Mouse (Mus musculus) CH12.LX (cell line): ENCODE results near the gene Fxr1. TPM values are rescaled to one million over a fixed set of nuclear protein-coding genes. Genes with fewer than 3 reads are reported as not detected.

Experiments
- DNase-seq: peaks from one replicate; pipeline ENCODE4 v3.0.0-alpha.2; 2013; ENCODE audit errors: extremely low read depth
- H3K27ac ChIP-seq: 2 replicates; pipeline ENCODE4 v1.5.1; 2012; ENCODE audit warnings: low read depth, mild to moderate bottlenecking, control low read depth, moderate library complexity; ENCODE audit not compliant: insufficient read depth
- H3K27me3 ChIP-seq: replicated peaks from 2 replicates; pipeline ENCODE3; 2012; ENCODE audit warnings: inconsistent platforms
- H3K36me3 ChIP-seq, 2 experiments: replicated peaks in 1 of 2; 2 replicates each; pipeline versions ENCODE3 to v1.6.1; 2012; ENCODE audit warnings: inconsistent platforms in 1 of 2, low read length in 1 of 2, mild to moderate bottlenecking in 1 of 2, mixed read lengths in 1 of 2, moderate library complexity in 1 of 2; ENCODE audit not compliant: control insufficient read depth in 1 of 2, insufficient read depth in 1 of 2
- H3K4me1 ChIP-seq, 2 experiments: 2 replicates each; pipeline ENCODE4 v1.6.1; 2012; ENCODE audit warnings: inconsistent platforms in 1 of 2, moderate library complexity in 1 of 2; ENCODE audit not compliant: insufficient read depth in 2 of 2, control insufficient read depth in 1 of 2
- H3K4me2 ChIP-seq: 2 replicates; pipeline ENCODE4 v1.6.1; 2012; ENCODE audit warnings: low read depth, mild to moderate bottlenecking, control low read depth; ENCODE audit not compliant: poor library complexity, insufficient read depth, severe bottlenecking
- H3K4me3 ChIP-seq, 3 experiments: fragments of 150-350 bp in 1 of 3; sonication (generic) in 1 of 3; replicated peaks in 1 of 3; 2 replicates each; pipeline versions ENCODE3 to v1.5.1; 2011 to 2012; ENCODE audit warnings: low read depth in 2 of 3, low read length in 2 of 3, mild to moderate bottlenecking in 2 of 3, moderate library complexity in 2 of 3, control low read depth in 1 of 3, improper control_type of control experiment in 1 of 3, inconsistent platforms in 1 of 3, mixed read lengths in 1 of 3; ENCODE audit not compliant: poor library complexity in 1 of 3
- H3K79me2 ChIP-seq: replicated peaks from 2 replicates; pipeline ENCODE4 v1.6.1; 2012; ENCODE audit warnings: mild to moderate bottlenecking, moderate library complexity; ENCODE audit not compliant: control insufficient read depth, poor library complexity, insufficient read depth, severe bottlenecking; ENCODE audit errors: extremely low read depth
- H3K9ac ChIP-seq: 2 replicates; pipeline ENCODE4 v1.6.1; 2012; ENCODE audit warnings: low read depth, mild to moderate bottlenecking, control low read depth, moderate library complexity; ENCODE audit not compliant: insufficient read depth
- H3K9me3 ChIP-seq: replicated peaks from 2 replicates; pipeline ENCODE3; 2012; ENCODE audit warnings: low read length, inconsistent platforms, mixed read lengths
- CHD1 ChIP-seq: IDR thresholded peaks from 2 replicates; pipeline ENCODE4 v1.6.1; 2012; ENCODE audit warnings: low read depth, low read length, improper control_type of control experiment, inconsistent platforms
- CHD2 ChIP-seq: IDR thresholded peaks from 2 replicates; pipeline ENCODE4 v1.6.1; 2011; ENCODE audit warnings: low read length, improper control_type of control experiment
- E2F4 ChIP-seq: IDR thresholded peaks from 2 replicates; pipeline ENCODE4 v1.6.1; 2011; ENCODE audit warnings: low read depth, low read length, improper control_type of control experiment; ENCODE audit not compliant: insufficient replicate concordance
- ELF1 ChIP-seq: IDR thresholded peaks from 2 replicates; pipeline ENCODE4 v1.6.1; 2014; ENCODE audit warnings: low read depth, mild to moderate bottlenecking, inconsistent platforms, low read length, improper control_type of control experiment
- ETS1 ChIP-seq: conservative IDR thresholded peaks from 2 replicates; pipeline ENCODE4 v1.6.1; 2012; ENCODE audit warnings: low read depth, mild to moderate bottlenecking, inconsistent platforms, low read length, improper control_type of control experiment, moderate library complexity
- GABPA ChIP-seq: IDR thresholded peaks from 2 replicates; pipeline ENCODE4 v1.6.1; 2012; ENCODE audit warnings: low read depth, low read length, improper control_type of control experiment, inconsistent platforms; ENCODE audit not compliant: insufficient replicate concordance
- HCFC1 ChIP-seq: IDR thresholded peaks from 2 replicates; pipeline ENCODE4 v1.6.1; 2012; ENCODE audit warnings: low read depth, mild to moderate bottlenecking, inconsistent platforms, low read length, improper control_type of control experiment
- IRF4 ChIP-seq: IDR thresholded peaks from 2 replicates; pipeline ENCODE4 v1.6.1; 2014; ENCODE audit warnings: low read depth, mild to moderate bottlenecking, inconsistent platforms, low read length, improper control_type of control experiment
- JUN ChIP-seq: IDR thresholded peaks from 2 replicates; pipeline ENCODE4 v1.6.1; 2011; ENCODE audit warnings: low read depth, mild to moderate bottlenecking, low read length, improper control_type of control experiment, moderate library complexity; ENCODE audit not compliant: insufficient read depth
- KAT2A ChIP-seq: IDR thresholded peaks from 2 replicates; pipeline ENCODE4 v1.6.1; 2012; ENCODE audit warnings: low read length, improper control_type of control experiment, inconsistent platforms; ENCODE audit not compliant: insufficient replicate concordance
- MAX ChIP-seq: IDR thresholded peaks from 2 replicates; pipeline ENCODE4 v1.6.1; 2011; ENCODE audit warnings: low read length, improper control_type of control experiment
- MXI1 ChIP-seq: IDR thresholded peaks from 2 replicates; pipeline ENCODE4 v1.6.1; 2011; ENCODE audit warnings: mild to moderate bottlenecking, low read depth, low read length, improper control_type of control experiment
- MYC ChIP-seq: IDR thresholded peaks from 2 replicates; pipeline ENCODE4 v1.6.1; 2011; ENCODE audit warnings: low read depth, mild to moderate bottlenecking, improper control_type of control experiment, low read length
- NELFE ChIP-seq: IDR thresholded peaks from 2 replicates; pipeline ENCODE4 v1.6.1; 2011; ENCODE audit warnings: low read depth, low read length, improper control_type of control experiment
- NRF1 ChIP-seq: IDR thresholded peaks from 2 replicates; pipeline ENCODE4 v1.6.1; 2014; ENCODE audit warnings: low read depth, mild to moderate bottlenecking, inconsistent platforms, low read length, improper control_type of control experiment, moderate library complexity
- PAX5 ChIP-seq: IDR thresholded peaks from 2 replicates; pipeline ENCODE4 v1.6.1; 2012; ENCODE audit warnings: low read length, inconsistent platforms, mixed read lengths
- POLR2AphosphoS2 ChIP-seq: IDR thresholded peaks from 2 replicates; pipeline ENCODE4 v1.6.1; 2011; ENCODE audit warnings: low read depth, low read length, improper control_type of control experiment
- RAD21 ChIP-seq: IDR thresholded peaks from 2 replicates; pipeline ENCODE4 v1.6.1; 2011; ENCODE audit warnings: low read depth, mild to moderate bottlenecking, low read length, improper control_type of control experiment, moderate library complexity
- TBP ChIP-seq: conservative IDR thresholded peaks from 2 replicates; pipeline ENCODE4 v1.6.1; 2011; ENCODE audit warnings: low read depth, low read length, improper control_type of control experiment
- TCF12 ChIP-seq: IDR thresholded peaks from 2 replicates; pipeline ENCODE4 v1.6.1; 2014; ENCODE audit warnings: low read depth, mild to moderate bottlenecking, inconsistent platforms, low read length, improper control_type of control experiment
- USF2 ChIP-seq: conservative IDR thresholded peaks from 2 replicates; pipeline ENCODE4 v1.6.1; 2011; ENCODE audit warnings: low read depth, low read length, improper control_type of control experiment
- ZC3H11A ChIP-seq: IDR thresholded peaks from 2 replicates; pipeline ENCODE4 v1.6.1; 2012; ENCODE audit warnings: low read depth, mild to moderate bottlenecking, inconsistent platforms, low read length, improper control_type of control experiment
- ZKSCAN1 ChIP-seq: IDR thresholded peaks from 2 replicates; pipeline ENCODE4 v1.6.1; 2012; ENCODE audit warnings: low read depth, inconsistent platforms, low read length, improper control_type of control experiment, borderline replicate concordance
- ZNF384 ChIP-seq: IDR thresholded peaks from 2 replicates; pipeline ENCODE4 v1.6.1; 2012; ENCODE audit warnings: low read depth, low read length, improper control_type of control experiment, inconsistent platforms
- dilution Hi-C: fragments of 300-500 bp; cut with MboI; formaldehyde crosslinking; loops from 2 replicates; pipeline ENCODE4 v1.14.3; 2020; ENCODE audit warnings: low sequenced_read_pairs; ENCODE audit not compliant: extremely low pct_unique_long_range_greater_than_20kb, extremely low pct_ligation_motif_present
- in situ Hi-C: fragments of 300-500 bp; cut with MboI; formaldehyde crosslinking; loops from 3 replicates; pipeline ENCODE4 v1.14.3; 2019; ENCODE audit warnings: low sequenced_read_pairs, low pct_ligation_motif_present, low pct_unique_long_range_greater_than_20kb, mixed read lengths
- polyA plus RNA-seq: library from polyadenylated mRNA; unstranded; fragments of >175 nt; gene quantifications from 2 replicates; pipeline ENCODE4 v1.2.1, GENCODE M21; 2012; ENCODE audit warnings: low read depth; ENCODE audit not compliant: insufficient read length
- total RNA-seq, 2 experiments: library from RNA; depleted of rRNA; stranded (reverse); fragments of 300-350 nt in 1 of 2; fragments of >200 nt in 1 of 2; gene quantifications; 2 replicates each; pipeline ENCODE4 v1.2.3; 2012 to 2014

Fxr1 gene
- total and polyA plus RNA-seq, 3 experiments: 83.9 to 120 (median 119) TPM

GRCm38 (mm10) chr3:34028935-34029334, 9.2 kb downstream of the Fxr1 start:
- peaks cover 70% of the 10 kb centered on the region for H3K79me2 ChIP-seq
- dilution Hi-C loops: no loop called here
- TF ChIP-seq GABPA: no peak
- no peak for TF ChIP-seq ETS1
- TF ChIP-seq, all 38 proteins: peak for 0
- Histone ChIP-seq H3K4me2 (no peak overlapping the region), H3K36me3 (peaks cover 0 to 7% of the 10 kb centered on the region in 2 experiments), H3K27me3 (no peaks in the 10 kb centered on the region), H3K27ac (no peak overlapping the region), H3K9ac (no peak overlapping the region), H3K9me3 (no peaks in the 10 kb centered on the region), H3K4me1 (peaks cover 2 to 36% of the 10 kb centered on the region in 2 experiments; a peak in 3 of 4 replicates), H3K4me3 (no peak overlapping the region)
- no peak for DNase-seq
- in situ Hi-C loops: no loop called here

GRCm38 (mm10) chr3:34030601-34031000, 10.9 kb downstream of the Fxr1 start:
- Histone ChIP-seq H3K27ac (no peak overlapping the region), H3K9ac (no peak overlapping the region), H3K4me3 (no peak overlapping the region), H3K27me3 (no peaks in the 10 kb centered on the region), H3K4me1 (peaks cover 0 to 40% of the 10 kb centered on the region in 2 experiments; a peak in 3 of 4 replicates), H3K4me2 (no peak overlapping the region), H3K36me3 (peaks cover 0 to 5% of the 10 kb centered on the region in 2 experiments), H3K9me3 (no peaks in the 10 kb centered on the region), H3K79me2 (peaks cover 72% of the 10 kb centered on the region)
- dilution Hi-C loops (no loop called here), in situ Hi-C loops (no loop called here)
- TF ChIP-seq MXI1 (no peak), KAT2A (no peak), MYC (no peak), TCF12 (no peak), IRF4 (no peak), ZKSCAN1 (no peak), JUN (no peak), TBP (no peak), ETS1 (no peak), NRF1 (no peak)
- DNase-seq: no peak

GRCm38 (mm10) chr3:34033720-34034364, 14.1 kb downstream of the Fxr1 start:
- H3K4me3 ChIP-seq: no peak overlapping the region
- no peak for DNase-seq
- H3K27me3 ChIP-seq: no peaks in the 10 kb centered on the region
- H3K36me3 ChIP-seq: peaks cover 0 to 12% of the 10 kb centered on the region in 2 experiments
- dilution Hi-C loops: no loop called here
- peak overlapping the region; percentile 39 for H3K9ac ChIP-seq
- in situ Hi-C loops: no loop called here
- peaks cover 0 to 57% of the 10 kb centered on the region in 2 experiments; a peak in 2 of 4 replicates for H3K4me1 ChIP-seq
- H3K9me3 ChIP-seq: no peaks in the 10 kb centered on the region
- peaks cover 72% of the 10 kb centered on the region for H3K79me2 ChIP-seq
- H3K4me2 ChIP-seq: peak overlapping the region; percentile 83
- 0 out of 2 replicates have a peak overlapping the region, but pooled peaks have one; percentile 34 for H3K27ac ChIP-seq
- TF ChIP-seq ZNF384 (no peak), TCF12 (no peak), MAX (no peak), NELFE (no peak), USF2 (no peak), PAX5 (no peak), NRF1 (no peak), ZC3H11A (no peak), MXI1 (no peak), CHD1 (no peak), MYC (no peak), CHD2 (no peak), E2F4 (no peak), RAD21 (no peak), ELF1 (no peak), GABPA (no peak), POLR2AphosphoS2 (no peak), HCFC1 (no peak)
